Mouse (Mus musculus): Measurements from ENCODE around the gene Nfia. TPM values are rescaled to one million over a fixed set of nuclear protein-coding genes. Genes with fewer than 3 reads are reported as not detected.
A peak's percentile ranks its signal among the peaks of the same experiment; 100 is the strongest.

Nfia gene
- polyA plus RNA-seq, 1 experiment from 2014 or later, result 18.7 TPM

- DNase-seq (ENCODE audit: low spot score), result no peak
Observed at GRCm38 (mm10) chr4:97765341-97766020, 7.1 kb upstream of the Nfia start.

- DNase-seq (ENCODE audit: low spot score), result no peak
Observed at GRCm38 (mm10) chr4:97766100-97766499, 6.4 kb upstream of the Nfia start.

GRCm38 (mm10) chr4:97767025-97767424, 5.5 kb upstream of the Nfia start:
- no peak for DNase-seq (ENCODE audit: low spot score)

GRCm38 (mm10) chr4:97767516-97767915, 5.0 kb upstream of the Nfia start:
- DNase-seq (ENCODE audit: low spot score), result no peak

GRCm38 (mm10) chr4:97769861-97770260, 2.7 kb upstream of the Nfia start:
- no peak for DNase-seq (ENCODE audit: low spot score)

GRCm38 (mm10) chr4:97771426-97771825, 1.1 kb upstream of the Nfia start:
- no peak for DNase-seq (ENCODE audit: low spot score)

GRCm38 (mm10) chr4:97772084-97772484, 450 bp upstream of the Nfia start:
- DNase-seq (ENCODE audit: low spot score), result peak; percentile 96

- DNase-seq (ENCODE audit: low spot score), result peak; percentile 95
Observed at GRCm38 (mm10) chr4:97773110-97773593, 618 bp downstream of the Nfia start.

- DNase-seq (ENCODE audit: low spot score), result no peak
Observed at GRCm38 (mm10) chr4:97773791-97774190, 1.3 kb downstream of the Nfia start.

- DNase-seq (ENCODE audit: low spot score), result no peak
Observed at GRCm38 (mm10) chr4:97774446-97774950, 2.0 kb downstream of the Nfia start.

GRCm38 (mm10) chr4:97775059-97775458, 2.5 kb downstream of the Nfia start:
- DNase-seq (ENCODE audit: low spot score), result peak; percentile 28

- DNase-seq (ENCODE audit: low spot score), result no peak
Observed at GRCm38 (mm10) chr4:97775494-97776265, 3.1 kb downstream of the Nfia start.

- DNase-seq (ENCODE audit: low spot score), result no peak
Observed at GRCm38 (mm10) chr4:97776388-97777080, 4.0 kb downstream of the Nfia start.

- DNase-seq (ENCODE audit: low spot score), result peak; percentile 27
Observed at GRCm38 (mm10) chr4:97777081-97777705, 4.7 kb downstream of the Nfia start.

- peak; percentile 22 for DNase-seq (ENCODE audit: low spot score)
Observed at GRCm38 (mm10) chr4:97777706-97778176, 5.2 kb downstream of the Nfia start, which contains the start of gene E130114P18Rik. TSS of gene E130114P18Rik (minus strand) at chr4:97778078.

GRCm38 (mm10) chr4:97778211-97779002, 5.9 kb downstream of the Nfia start:
- no peak for DNase-seq (ENCODE audit: low spot score)

GRCm38 (mm10) chr4:97779003-97779930, 6.7 kb downstream of the Nfia start:
- no peak for DNase-seq (ENCODE audit: low spot score)

- no peak for DNase-seq (ENCODE audit: low spot score)
Observed at GRCm38 (mm10) chr4:97780024-97780423, 7.5 kb downstream of the Nfia start.
